Mouse (Mus musculus) right cerebral cortex, postnatal 10 days (tissue): ENCODE measurements around the gene Kdm5b.
A peak's percentile ranks its signal among the peaks of the same experiment; 100 is the strongest.
"Not testable (repeated sequence)": the region's sequence is repeated elsewhere in the genome, so short reads cannot be mapped to it uniquely, and the experiment has no call there.

Source experiments
- DNase-seq, 2 experiments: peaks; one replicate each; pipeline ENCODE4 v3.0.0; 2021; ENCODE audit warnings: low spot score in 2 of 2

Gene Kdm5b

GRCm38 (mm10) chr1:134559976-134560375, at the start of gene Kdm5b:
Kdm5b (plus strand) TSS chr1:134560171.
- DNase-seq = peak; percentile 89 to 92

GRCm38 (mm10) chr1:134512183-134512582, 47.8 kb upstream of the Kdm5b start:
- no peak for DNase-seq

GRCm38 (mm10) chr1:134512584-134512983, 47.4 kb upstream of the Kdm5b start:
- DNase-seq = no peak

- DNase-seq = no peak
Observed at GRCm38 (mm10) chr1:134513312-134513860, 46.6 kb upstream of the Kdm5b start.

GRCm38 (mm10) chr1:134513876-134514590, 45.9 kb upstream of the Kdm5b start:
- no peak for DNase-seq

GRCm38 (mm10) chr1:134515891-134516290, 44.1 kb upstream of the Kdm5b start:
- DNase-seq = no peak

- no peak for DNase-seq
Observed at GRCm38 (mm10) chr1:134516491-134517198, 43.3 kb upstream of the Kdm5b start.

GRCm38 (mm10) chr1:134517841-134518240, 42.1 kb upstream of the Kdm5b start:
- not testable (repeated sequence) for DNase-seq

GRCm38 (mm10) chr1:134518677-134519076, 41.3 kb upstream of the Kdm5b start:
- peak; percentile 84 for DNase-seq

- DNase-seq = not testable (repeated sequence)
Observed at GRCm38 (mm10) chr1:134519201-134519600, 40.8 kb upstream of the Kdm5b start.

GRCm38 (mm10) chr1:134520001-134520721, 39.8 kb upstream of the Kdm5b start:
- DNase-seq = no peak

- DNase-seq = no peak
Observed at GRCm38 (mm10) chr1:134521163-134521562, 38.8 kb upstream of the Kdm5b start.

GRCm38 (mm10) chr1:134522325-134522724, 37.6 kb upstream of the Kdm5b start:
- DNase-seq = no peak

- no peak for DNase-seq
Observed at GRCm38 (mm10) chr1:134524424-134524823, 35.5 kb upstream of the Kdm5b start.

GRCm38 (mm10) chr1:134525015-134525414, 35.0 kb upstream of the Kdm5b start:
- DNase-seq = no peak

GRCm38 (mm10) chr1:134526752-134527151, 33.2 kb upstream of the Kdm5b start:
- no peak for DNase-seq

- peak; percentile 81 to 84 for DNase-seq
Observed at GRCm38 (mm10) chr1:134530618-134531017, 29.4 kb upstream of the Kdm5b start.

- not testable (repeated sequence) for DNase-seq
Observed at GRCm38 (mm10) chr1:134533710-134534109, 26.3 kb upstream of the Kdm5b start.

- no peak for DNase-seq
Observed at GRCm38 (mm10) chr1:134535054-134535453, 24.9 kb upstream of the Kdm5b start.

- DNase-seq = no peak
Observed at GRCm38 (mm10) chr1:134535513-134535912, 24.5 kb upstream of the Kdm5b start.

GRCm38 (mm10) chr1:134540610-134541009, 19.4 kb upstream of the Kdm5b start:
- DNase-seq = no peak

GRCm38 (mm10) chr1:134548231-134548630, 11.7 kb upstream of the Kdm5b start:
- no peak for DNase-seq
